Comparison of ENCODE assay signal across 8 mouse cellular contexts in the genomic region with DNA sequence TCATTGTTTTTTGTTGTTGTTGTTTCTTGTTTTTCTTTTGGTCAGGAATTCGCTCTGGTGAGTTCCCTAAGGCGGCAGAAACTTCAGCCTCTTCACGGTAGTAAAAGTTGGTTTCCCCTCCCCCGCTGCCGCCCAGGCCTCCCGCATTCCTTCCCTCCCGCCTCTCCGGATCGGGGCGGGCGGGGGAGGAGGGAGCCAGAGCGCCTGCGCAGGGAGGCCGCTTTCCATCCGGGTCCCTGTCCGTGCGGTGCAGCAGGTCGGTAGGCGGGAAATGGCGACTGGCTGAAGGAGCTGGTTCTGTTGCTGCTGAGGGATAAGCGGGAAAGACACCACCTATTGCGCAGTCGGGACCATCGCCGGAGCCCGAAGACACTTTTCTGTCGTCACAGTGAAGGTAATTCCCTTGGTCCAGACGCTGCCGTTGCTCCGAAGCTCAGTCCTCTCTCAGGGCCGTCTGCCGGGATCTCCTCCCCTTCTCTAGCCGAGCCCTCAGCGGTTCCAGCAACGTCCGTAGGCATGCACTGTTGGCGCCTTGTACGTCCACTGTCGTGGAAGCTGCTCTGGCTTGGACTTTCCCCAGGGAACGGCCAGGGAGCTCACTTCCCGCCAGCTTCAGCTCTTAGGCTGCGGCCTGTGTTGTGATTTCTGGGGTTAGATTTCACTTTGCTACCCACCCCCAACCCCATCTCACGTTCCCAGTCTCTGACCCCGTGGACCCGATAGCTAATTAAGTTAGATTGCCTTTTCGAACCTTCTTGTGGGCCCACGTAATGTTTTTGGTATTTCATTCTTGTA. TPM values are rescaled to one million over a fixed set of nuclear protein-coding genes. Genes with fewer than 3 reads are reported as not detected.
DNase-seq lines count a peak whose midpoint lies in the region; ATAC-seq lines count a peak whose summit lies in the region.

No protein-coding gene starts in this region.

- H3K4me3 ChIP-seq in forebrain, embryonic 10.5 days: peak overlapping the region; percentile 74
- H3K4me3 ChIP-seq in heart, embryonic 16.5 days (ENCODE audit: low read length): peak overlapping the region; percentile 75
- H3K4me3 ChIP-seq in liver, embryonic 15.5 days (replicated peaks): peak overlapping the region; percentile 95
- peak overlapping the region; percentile 78 for H3K4me3 ChIP-seq in neural tube, embryonic 12.5 days

- peaks cover 27% of the 10 kb centered on the region for H3K4me1 ChIP-seq in forebrain, embryonic 10.5 days
- peaks cover 23% of the 10 kb centered on the region for H3K4me1 ChIP-seq in heart, embryonic 16.5 days (ENCODE audit: control insufficient read depth, insufficient read depth, low read length)
- peaks cover 24% of the 10 kb centered on the region for H3K4me1 ChIP-seq in liver, embryonic 15.5 days (replicated peaks)
- peaks cover 20% of the 10 kb centered on the region for H3K4me1 ChIP-seq in neural tube, embryonic 12.5 days

- peak; percentile 74 for ATAC-seq in CD4-positive, CD25-positive, alpha-beta regulatory T cell, adult 4 months
- ATAC-seq in heart, embryonic 16.5 days (replicated peaks; ENCODE audit: extremely low read depth, insufficient read depth, low FRiP score): peak; percentile 95
- peak; percentile 95 for ATAC-seq in liver, embryonic 15.5 days (ENCODE audit: insufficient read depth)
- peak; percentile 97 for ATAC-seq in neural tube, embryonic 12.5 days (ENCODE audit: low FRiP score, low read depth)

- H3K4me2 ChIP-seq in heart, embryonic 16.5 days (ENCODE audit: low read depth, low read length): peak overlapping the region; percentile 84
- H3K4me2 ChIP-seq in liver, embryonic 15.5 days: peak overlapping the region; percentile 85
- peak overlapping the region; percentile 78 for H3K4me2 ChIP-seq in neural tube, embryonic 12.5 days (replicated peaks)

- H3K27me3 ChIP-seq in forebrain, embryonic 10.5 days (ENCODE audit: poor library complexity, severe bottlenecking): no peaks in the 10 kb centered on the region; the same call in 1 of the 2 replicates
- H3K27me3 ChIP-seq in heart, embryonic 16.5 days (ENCODE audit: control insufficient read depth, insufficient read depth, low read length): no peaks in the 10 kb centered on the region
- peaks cover 3% of the 10 kb centered on the region; the same call in 1 of the 2 replicates for H3K27me3 ChIP-seq in liver, embryonic 15.5 days
- no peaks in the 10 kb centered on the region for H3K27me3 ChIP-seq in neural tube, embryonic 12.5 days (replicated peaks)

- peak overlapping the region; percentile 93 for H3K27ac ChIP-seq in forebrain, embryonic 10.5 days
- H3K27ac ChIP-seq in heart, embryonic 16.5 days (ENCODE audit: low read length): peak overlapping the region; percentile 95
- peak overlapping the region; percentile 94 for H3K27ac ChIP-seq in liver, embryonic 15.5 days (replicated peaks)
- peak overlapping the region; percentile 67 for H3K27ac ChIP-seq in neural tube, embryonic 12.5 days

- under 1% methylated on average over 46 of the region's 47 CpGs for WGBS in forebrain, embryonic 10.5 days
- WGBS in heart, embryonic 16.5 days: 0% methylated on average over 47 of the region's 47 CpGs
- under 1% methylated on average over 47 of the region's 47 CpGs for WGBS in liver, embryonic 15.5 days (ENCODE audit: insufficient replicate concordance)
- under 1% methylated on average over 47 of the region's 47 CpGs for WGBS in neural tube, embryonic 12.5 days

- H3K9me3 ChIP-seq in forebrain, embryonic 10.5 days: no peaks in the 10 kb centered on the region
- no peaks in the 10 kb centered on the region for H3K9me3 ChIP-seq in heart, embryonic 16.5 days (replicated peaks; ENCODE audit: control insufficient read depth, low read length)
- no peaks in the 10 kb centered on the region for H3K9me3 ChIP-seq in liver, embryonic 15.5 days (replicated peaks)
- no peaks in the 10 kb centered on the region for H3K9me3 ChIP-seq in neural tube, embryonic 12.5 days

- H3K9ac ChIP-seq in heart, embryonic 16.5 days (ENCODE audit: low read length): peak overlapping the region; percentile 92
- peak overlapping the region; percentile 89 for H3K9ac ChIP-seq in liver, embryonic 15.5 days
- H3K9ac ChIP-seq in neural tube, embryonic 12.5 days: peak overlapping the region; percentile 78

- peaks cover 24% of the 10 kb centered on the region for H3K36me3 ChIP-seq in forebrain, embryonic 10.5 days (replicated peaks)
- H3K36me3 ChIP-seq in heart, embryonic 16.5 days (ENCODE audit: control insufficient read depth, insufficient read depth): 0 out of 2 replicates have a peak, but pooled peaks cover 2% of the 10 kb centered on the region
- H3K36me3 ChIP-seq in liver, embryonic 15.5 days (replicated peaks): peaks cover 14% of the 10 kb centered on the region
- H3K36me3 ChIP-seq in neural tube, embryonic 12.5 days: no peaks in the 10 kb centered on the region

- DNase-seq in c-Kit-negative CD71-positive TER-119-positive erythroid progenitor cells, embryonic 14.5 days (ENCODE audit: low read depth, low spot score): peak; percentile 86
- peak; percentile 96 for DNase-seq in forebrain, embryonic 10.5 days (ENCODE audit: extremely low spot score, low spot score)
- peak; percentile 95 to 97 for DNase-seq in kidney, postnatal 36 days
- DNase-seq in telencephalon, adult 2 months (ENCODE audit: low read depth, low spot score): peak; percentile 86

RNA-seq across cellular contexts. Expression of gene Mageb3, which starts 0.5 kb away (rescaled TPM):
- not detected for polyA plus RNA-seq in CD4-positive, CD25-positive, alpha-beta regulatory T cell, adult 4 months (2017; shearing (Covaris generic))
- 0.29 and 0.33 TPM in 2 replicates for polyA plus RNA-seq in forebrain, embryonic 10.5 days (2016; fragmentation: Nextera tagmentation; extraction: Ambion mirVana)
- 0.08 and 0.14 TPM in 2 replicates for polyA plus RNA-seq in heart, embryonic 16.5 days (2015; fragmentation: Nextera tagmentation; extraction: Ambion mirVana)
- 0.05 and 0.09 TPM in 2 replicates for polyA plus RNA-seq in liver, embryonic 15.5 days (2015; fragmentation: Nextera tagmentation; extraction: Ambion mirVana)
- 0.43 and 0.55 TPM in 2 replicates for polyA plus RNA-seq in neural tube, embryonic 12.5 days (2016; fragmentation: Nextera tagmentation; extraction: Ambion mirVana)

RNA-seq across cellular contexts. Expression of gene Ctdspl2, which starts 0.6 kb away (rescaled TPM):
- polyA plus RNA-seq in CD4-positive, CD25-positive, alpha-beta regulatory T cell, adult 4 months (2017; shearing (Covaris generic)): 10 to 100 TPM; 58.8 to 78.8 TPM
- 61.3 and 66.3 TPM in 2 replicates for polyA plus RNA-seq in forebrain, embryonic 10.5 days (2016; fragmentation: Nextera tagmentation; extraction: Ambion mirVana)
- polyA plus RNA-seq in heart, embryonic 16.5 days (2015; fragmentation: Nextera tagmentation; extraction: Ambion mirVana): 34.3 and 34.6 TPM in 2 replicates
- polyA plus RNA-seq in liver, embryonic 15.5 days (2015; fragmentation: Nextera tagmentation; extraction: Ambion mirVana): 14.3 and 14.5 TPM in 2 replicates
- 48.7 and 49.1 TPM in 2 replicates for polyA plus RNA-seq in neural tube, embryonic 12.5 days (2016; fragmentation: Nextera tagmentation; extraction: Ambion mirVana)

Comparison
In these comparisons a context has a peak if more than half of its experiments do, and no peak if none do; other contexts are left out.
1. Peak in every context shown above with its lines: DNase-seq, ATAC-seq, H3K4me3 ChIP-seq and H3K27ac ChIP-seq.